Mouse (Mus musculus) liver, adult 2 months (tissue): ENCODE measurements at regions not wholly inside any gene's neighbourhood (a gene's known extent, or its start where the extent isn't known, plus 50 kb on each side); places are given as distances from the start of the nearest gene placed in this dataset.

Experiments
- DNase-seq: peaks from one replicate; pipeline ENCODE4 v3.0.0-alpha.2; 2011; ENCODE audit warnings: low read depth, low spot score; ENCODE audit errors: extremely low read depth
- H3K27ac ChIP-seq: fragments of 200-500 bp; replicated peaks from 2 replicates; pipeline ENCODE4 v1.5.1; 2012; ENCODE audit warnings: low read depth, mild to moderate bottlenecking, control low read depth, inconsistent platforms, low read length; ENCODE audit not compliant: insufficient read depth
- H3K27me3 ChIP-seq: fragments of 200-500 bp; 2 replicates; pipeline ENCODE4 v1.6.1; 2012; ENCODE audit warnings: mild to moderate bottlenecking, moderate library complexity, low read length, inconsistent platforms; ENCODE audit not compliant: control insufficient read depth, insufficient read depth
- H3K36me3 ChIP-seq: fragments of 200-500 bp; 2 replicates; pipeline ENCODE4 v1.6.1; 2012; ENCODE audit warnings: low read length, inconsistent platforms; ENCODE audit not compliant: control insufficient read depth, insufficient read depth
- H3K4me1 ChIP-seq: fragments of 200-500 bp; 2 replicates; pipeline ENCODE4 v1.6.1; 2011; ENCODE audit warnings: low read length; ENCODE audit not compliant: control insufficient read depth, insufficient read depth
- H3K4me3 ChIP-seq: fragments of 200-500 bp; 2 replicates; pipeline ENCODE4 v1.5.1; 2011; ENCODE audit warnings: low read depth, mild to moderate bottlenecking, control low read depth, low read length, moderate library complexity; ENCODE audit not compliant: insufficient read depth
- H3K79me2 ChIP-seq: fragments of 200-500 bp; 2 replicates; pipeline ENCODE4 v1.6.1; 2012; ENCODE audit warnings: inconsistent platforms, mild to moderate bottlenecking, low read length, moderate library complexity; ENCODE audit not compliant: control insufficient read depth, insufficient read depth
- H3K9ac ChIP-seq: fragments of 200-500 bp; 2 replicates; pipeline ENCODE4 v1.6.1; 2012; ENCODE audit warnings: low read depth, mild to moderate bottlenecking, control low read depth, inconsistent platforms, low read length
- CTCF ChIP-seq: fragments of 200-500 bp; IDR thresholded peaks from 2 replicates; pipeline ENCODE4 v1.5.1; 2011; ENCODE audit warnings: low read depth, low read length, control low read depth
- POLR2A ChIP-seq: fragments of 200-500 bp; IDR thresholded peaks from 2 replicates; pipeline ENCODE4 v1.6.1; 2011; ENCODE audit warnings: low read length, control low read depth; ENCODE audit not compliant: insufficient read depth; ENCODE audit errors: extremely low read depth
- WGBS: fragments of 180-500 bp; shearing (Covaris S2); methylation state at CpG from one replicate; pipeline ENCODE4 v1.1.7; 2018; 5-methylcytosine and 5-hydroxymethylcytosine counted together

DNA sequence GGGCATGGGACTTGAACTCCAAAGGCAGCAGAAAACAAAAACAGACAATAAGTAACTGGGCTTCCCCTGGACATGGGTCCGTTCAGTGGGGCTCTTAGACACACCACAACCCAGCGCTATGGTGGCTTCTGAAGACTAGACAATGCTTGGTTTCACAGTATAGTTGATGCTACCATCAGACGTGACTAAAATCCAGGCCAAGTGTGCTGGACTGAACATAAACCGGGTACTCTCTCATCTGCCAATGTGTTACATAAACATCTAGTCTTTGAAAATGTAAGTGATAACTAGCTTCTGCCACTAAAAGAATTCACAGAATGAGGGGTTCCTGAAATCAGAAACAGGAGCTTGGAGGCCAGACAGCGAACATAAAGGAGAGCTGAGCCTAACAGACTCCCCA, 251.7 kb upstream of the Thrb start:
- H3K27ac ChIP-seq: no peak overlapping the region
- H3K79me2 ChIP-seq: no peaks in the 10 kb centered on the region
- WGBS: 79% methylated on average over 5 of the region's 5 CpGs
- no peaks in the 10 kb centered on the region for H3K36me3 ChIP-seq
- no peak for TF ChIP-seq POLR2A
- no peak for TF ChIP-seq CTCF
- DNase-seq: no peak
- no peaks in the 10 kb centered on the region for H3K4me1 ChIP-seq
- H3K4me3 ChIP-seq: no peak overlapping the region
- H3K9ac ChIP-seq: no peak overlapping the region
- no peaks in the 10 kb centered on the region for H3K27me3 ChIP-seq

DNA sequence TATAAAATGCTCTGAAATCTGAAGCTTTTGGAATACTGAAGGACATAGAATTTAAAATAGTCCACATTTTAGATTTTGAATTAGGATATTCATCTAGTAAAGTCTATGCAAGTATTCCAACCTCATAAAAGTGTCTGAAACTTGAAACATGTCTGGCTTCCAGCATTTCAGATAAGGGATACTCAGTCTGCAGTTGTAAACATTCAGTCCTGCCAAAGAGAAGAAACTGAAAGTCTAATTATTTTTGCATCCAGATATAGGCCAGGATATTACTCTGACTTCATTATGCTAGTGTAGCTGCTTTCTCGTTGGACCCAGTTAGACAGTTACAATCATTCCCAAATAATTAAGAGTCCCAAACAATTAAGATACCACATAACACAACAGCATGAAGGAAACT, 251.2 kb upstream of the Thrb start:
- Histone ChIP-seq H3K4me1 (no peaks in the 10 kb centered on the region), H3K27ac (no peak overlapping the region), H3K9ac (no peak overlapping the region), H3K36me3 (no peaks in the 10 kb centered on the region), H3K79me2 (no peaks in the 10 kb centered on the region), H3K27me3 (no peaks in the 10 kb centered on the region), H3K4me3 (no peak overlapping the region)
- 74% methylated on average over 1 of the region's 1 CpGs for WGBS
- TF ChIP-seq CTCF: no peak
- TF ChIP-seq POLR2A: no peak
- DNase-seq: peak; percentile 22

DNA sequence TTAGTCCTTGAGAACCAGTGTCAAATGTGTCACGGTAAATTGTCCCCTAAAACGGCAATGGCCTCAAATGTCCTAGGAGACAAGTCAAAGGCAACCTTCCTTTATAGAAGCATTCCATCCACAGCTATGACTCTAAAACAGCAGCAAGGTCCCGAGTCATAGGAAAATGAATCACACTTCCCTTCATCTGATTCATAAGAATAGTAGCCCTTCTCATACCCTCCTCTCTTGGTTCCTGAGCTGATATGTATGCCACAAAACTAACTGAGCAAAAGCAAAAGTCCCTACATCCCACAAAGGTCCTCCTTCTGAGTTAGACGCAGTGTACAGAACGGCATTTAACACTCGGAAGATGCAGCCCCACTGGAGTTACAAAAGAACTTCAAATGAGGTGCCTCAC, 250.6 kb upstream of the Thrb start:
- H3K79me2 ChIP-seq: no peaks in the 10 kb centered on the region
- no peak overlapping the region for H3K9ac ChIP-seq
- no peaks in the 10 kb centered on the region for H3K4me1 ChIP-seq
- no peak for DNase-seq
- H3K27ac ChIP-seq: no peak overlapping the region
- no peaks in the 10 kb centered on the region for H3K27me3 ChIP-seq
- H3K4me3 ChIP-seq: no peak overlapping the region
- TF ChIP-seq POLR2A (no peak), CTCF (no peak)
- WGBS: 89% methylated on average over 6 of the region's 6 CpGs
- no peaks in the 10 kb centered on the region for H3K36me3 ChIP-seq

DNA sequence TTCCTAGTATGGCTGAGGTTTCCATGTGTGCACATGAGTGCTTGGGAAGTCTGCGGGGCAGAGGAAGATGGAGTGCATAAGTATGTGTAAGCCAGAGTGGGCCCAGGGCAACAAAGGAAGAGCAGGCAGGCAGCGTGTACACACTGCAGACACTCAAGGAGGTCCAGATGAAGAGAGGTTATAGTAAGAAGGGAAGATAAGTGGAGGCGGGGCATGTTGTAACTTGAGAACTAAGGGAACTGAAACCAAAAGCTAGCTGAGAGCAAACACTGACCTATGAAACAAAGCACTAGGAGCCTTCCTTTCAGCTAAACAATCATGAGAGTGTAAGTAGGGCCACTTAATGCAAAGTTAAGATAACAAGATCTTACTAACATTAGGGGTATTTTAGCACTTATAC, 249.3 kb upstream of the Thrb start:
- 51% methylated on average over 3 of the region's 3 CpGs for WGBS
- TF ChIP-seq POLR2A (no peak), CTCF (no peak)
- Histone ChIP-seq H3K4me3 (no peak overlapping the region), H3K4me1 (no peaks in the 10 kb centered on the region), H3K9ac (no peak overlapping the region), H3K79me2 (no peaks in the 10 kb centered on the region), H3K36me3 (no peaks in the 10 kb centered on the region), H3K27ac (no peak overlapping the region), H3K27me3 (no peaks in the 10 kb centered on the region)
- DNase-seq: peak; percentile 35

DNA sequence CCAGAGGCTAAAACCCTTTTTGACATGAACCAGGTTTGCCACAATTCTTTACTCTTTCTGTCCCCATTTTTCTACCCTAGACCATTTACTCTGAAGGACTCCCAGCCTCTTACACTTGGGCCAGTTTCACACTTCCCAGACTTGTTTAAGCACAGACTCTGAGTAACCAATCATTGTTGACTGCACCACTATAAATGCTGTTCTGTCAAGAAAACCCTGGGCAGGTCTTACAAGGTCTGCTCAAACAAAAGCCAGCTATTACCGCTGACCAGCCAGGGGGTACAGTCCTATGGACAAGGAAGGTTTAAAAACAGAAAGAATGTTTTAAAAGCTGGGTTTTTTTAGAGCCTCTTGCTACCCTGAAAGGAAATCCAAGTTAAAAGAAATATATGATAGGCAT, 248.8 kb upstream of the Thrb start:
- no peak overlapping the region for H3K9ac ChIP-seq
- no peak for DNase-seq
- H3K4me3 ChIP-seq: no peak overlapping the region
- H3K4me1 ChIP-seq: no peaks in the 10 kb centered on the region
- H3K36me3 ChIP-seq: no peaks in the 10 kb centered on the region
- 50% methylated on average over 1 of the region's 1 CpGs for WGBS
- no peak overlapping the region for H3K27ac ChIP-seq
- TF ChIP-seq CTCF (no peak), POLR2A (no peak)
- no peaks in the 10 kb centered on the region for H3K27me3 ChIP-seq
- no peaks in the 10 kb centered on the region for H3K79me2 ChIP-seq

DNA sequence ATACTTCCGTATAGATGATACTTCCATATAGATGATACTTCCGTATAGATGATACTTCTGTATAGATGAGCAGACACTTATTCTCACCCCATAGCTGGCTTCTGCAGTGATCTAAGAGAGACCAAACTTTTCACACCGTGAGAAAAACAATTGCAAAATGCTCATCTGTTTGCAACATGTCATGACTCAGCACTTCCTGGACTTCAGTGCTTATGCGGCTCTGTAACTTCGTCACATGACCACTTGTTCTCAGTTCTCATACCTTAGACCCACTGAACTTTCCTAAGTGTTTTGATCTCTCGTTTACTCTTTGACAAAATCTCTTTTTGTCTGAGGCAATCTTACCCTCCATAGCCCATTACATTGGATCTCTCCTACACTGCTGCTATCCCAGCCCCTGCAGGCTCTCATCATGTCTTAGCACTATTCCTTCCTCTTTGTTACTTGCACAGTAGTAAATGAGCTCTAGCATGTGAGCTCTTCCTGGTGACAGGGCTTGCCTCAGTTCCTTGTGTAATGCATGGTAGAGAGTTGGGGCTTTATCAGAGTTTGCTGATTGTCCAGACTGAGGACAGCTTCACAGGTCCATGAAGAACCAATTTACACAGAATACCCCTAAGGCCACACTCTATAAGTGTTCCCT, 245.7 kb upstream of the Thrb start:
- H3K36me3 ChIP-seq: no peaks in the 10 kb centered on the region
- WGBS: 51% methylated on average over 6 of the region's 6 CpGs
- no peaks in the 10 kb centered on the region for H3K27me3 ChIP-seq
- no peak overlapping the region for H3K4me3 ChIP-seq
- H3K79me2 ChIP-seq: no peaks in the 10 kb centered on the region
- TF ChIP-seq CTCF (no peak), POLR2A (no peak)
- peak; percentile 70 for DNase-seq
- H3K4me1 ChIP-seq: no peaks in the 10 kb centered on the region
- H3K27ac ChIP-seq: no peak overlapping the region
- H3K9ac ChIP-seq: no peak overlapping the region
